Mouse (Mus musculus) forebrain, embryonic 12.5 days (tissue): ENCODE measurements around the gene Rpl39l. TPM values are rescaled to one million over a fixed set of nuclear protein-coding genes. Genes with fewer than 3 reads are reported as not detected.
"Not testable (repeated sequence)": the region's sequence is repeated elsewhere in the genome, so short reads cannot be mapped to it uniquely, and the experiment has no call there.

Experiments
- ATAC-seq: fragments of 200-750 bp; cut with Nextera tagmentation; 2 replicates; pipeline ENCODE4 v1.8.0; 2017; ENCODE audit warnings: moderate TSS enrichment; ENCODE audit not compliant: low FRiP score
- H3K27ac ChIP-seq: fragments of 300-500 bp; sonication (generic); 2 replicates; pipeline ENCODE4 v1.5.1; 2016; ENCODE audit warnings: mild to moderate bottlenecking
- H3K27me3 ChIP-seq: fragments of 300-500 bp; sonication (generic); 2 replicates; pipeline ENCODE4 v1.6.1; 2016; ENCODE audit warnings: mild to moderate bottlenecking
- H3K36me3 ChIP-seq: fragments of 300-500 bp; sonication (generic); replicated peaks from 2 replicates; pipeline ENCODE4 v1.6.1; 2016; ENCODE audit warnings: mild to moderate bottlenecking
- H3K4me1 ChIP-seq: fragments of 300-500 bp; sonication (generic); 2 replicates; pipeline ENCODE4 v1.6.1; 2016
- H3K4me2 ChIP-seq: fragments of 300-500 bp; sonication (generic); 2 replicates; pipeline ENCODE4 v1.6.1; 2016; ENCODE audit warnings: mild to moderate bottlenecking, moderate library complexity
- H3K4me3 ChIP-seq: fragments of 300-500 bp; sonication (generic); replicated peaks from 2 replicates; pipeline ENCODE4 v1.5.1; 2016; ENCODE audit warnings: mild to moderate bottlenecking
- H3K9ac ChIP-seq: fragments of 300-500 bp; sonication (generic); 2 replicates; pipeline ENCODE4 v1.6.1; 2016; ENCODE audit warnings: mild to moderate bottlenecking
- H3K9me3 ChIP-seq: fragments of 300-500 bp; sonication (generic); 2 replicates; pipeline ENCODE4 v1.6.1; 2016
- WGBS: fragments of 180-500 bp; shearing (Covaris S2); methylation state at CpG from one replicate; pipeline ENCODE4 v1.1.7; 2016; 5-methylcytosine and 5-hydroxymethylcytosine counted together
- polyA plus RNA-seq: library from polyadenylated mRNA; unstranded; fragments of >200 nt; fragmentation: Nextera tagmentation; extraction: Ambion mirVana; gene quantifications from 2 replicates; pipeline ENCODE4 v1.2.1, GENCODE M21; 2016

Rpl39l gene
- polyA plus RNA-seq, 1 experiment from 2014 or later, result 0.41 TPM

- H3K4me2 ChIP-seq, H3K27ac ChIP-seq, H3K4me1 ChIP-seq, H3K4me3 ChIP-seq, H3K9ac ChIP-seq, ATAC-seq, H3K27me3 ChIP-seq, H3K36me3 ChIP-seq, H3K9me3 ChIP-seq: not testable (repeated sequence)
- 86% methylated on average over 1 of the region's 1 CpGs for WGBS
Measured at GRCm38 (mm10) chr16:10216366-10216765, 46.3 kb downstream of the Rpl39l start.

GRCm38 (mm10) chr16:10217020-10217419, 47.0 kb downstream of the Rpl39l start:
- not testable (repeated sequence) for ATAC-seq, H3K36me3 ChIP-seq, H3K4me2 ChIP-seq

More at GRCm38 (mm10) chr16:10217020-10217419, 47.0 kb downstream of the Rpl39l start:
- not testable (repeated sequence) for H3K4me1 ChIP-seq, H3K9me3 ChIP-seq, H3K27me3 ChIP-seq, H3K9ac ChIP-seq, H3K4me3 ChIP-seq, H3K27ac ChIP-seq
- WGBS, result 89% methylated on average over 2 of the region's 2 CpGs

Other genes starting within 250 kb of the Rpl39l start
- gene Grin2a, start 174.7 kb upstream of the Rpl39l start, polyA plus RNA-seq, result 1.0 and 2.4 TPM in 2 replicates
- 0.72 and 0.83 TPM in 2 replicates for gene Atf7ip2, start 22.5 kb downstream of the Rpl39l start, polyA plus RNA-seq
- gene Emp2, start 143.7 kb downstream of the Rpl39l start, polyA plus RNA-seq, result 2.6 and 3.6 TPM in 2 replicates
- gene Tekt5, start 225.3 kb downstream of the Rpl39l start, polyA plus RNA-seq, result 0.14 and 0.18 TPM in 2 replicates
- 54.3 and 57.9 TPM in 2 replicates for gene Nubp1, start 241.7 kb downstream of the Rpl39l start, polyA plus RNA-seq